Mouse (Mus musculus) midbrain, embryonic 13.5 days (tissue): ENCODE data around the gene Rbfox2. TPM values are rescaled to one million over a fixed set of nuclear protein-coding genes. Genes with fewer than 3 reads are reported as not detected.

Experiments
- ATAC-seq: fragments of 200-750 bp; cut with Nextera tagmentation; 2 replicates; pipeline ENCODE4 v1.8.0; 2017; ENCODE audit warnings: mild to moderate bottlenecking, moderate TSS enrichment, moderate library complexity
- H3K27ac ChIP-seq: fragments of 300-500 bp; sonication (generic); 2 replicates; pipeline ENCODE4 v1.5.1; 2015; ENCODE audit warnings: inconsistent platforms, mild to moderate bottlenecking, moderate library complexity
- H3K27me3 ChIP-seq: fragments of 300-500 bp; sonication (generic); 2 replicates; pipeline ENCODE4 v1.6.1; 2015; ENCODE audit warnings: mild to moderate bottlenecking, inconsistent platforms
- H3K36me3 ChIP-seq: fragments of 300-500 bp; sonication (generic); 2 replicates; pipeline ENCODE4 v1.6.1; 2015; ENCODE audit warnings: mild to moderate bottlenecking, inconsistent platforms
- H3K4me1 ChIP-seq: fragments of 300-500 bp; sonication (generic); replicated peaks from 2 replicates; pipeline ENCODE4 v1.6.1; 2015; ENCODE audit warnings: inconsistent platforms
- H3K4me2 ChIP-seq: fragments of 300-500 bp; sonication (generic); replicated peaks from 2 replicates; pipeline ENCODE4 v1.6.1; 2015; ENCODE audit warnings: moderate library complexity, mild to moderate bottlenecking, inconsistent platforms
- H3K4me3 ChIP-seq: fragments of 300-500 bp; sonication (generic); replicated peaks from 2 replicates; pipeline ENCODE4 v1.5.1; 2015; ENCODE audit warnings: mild to moderate bottlenecking, inconsistent platforms
- H3K9ac ChIP-seq: fragments of 300-500 bp; sonication (generic); replicated peaks from 2 replicates; pipeline ENCODE4 v1.6.1; 2015; ENCODE audit warnings: mild to moderate bottlenecking, inconsistent platforms
- H3K9me3 ChIP-seq: fragments of 300-500 bp; sonication (generic); 2 replicates; pipeline ENCODE4 v1.6.1; 2016; ENCODE audit warnings: mild to moderate bottlenecking, inconsistent platforms
- WGBS: fragments of 180-500 bp; shearing (Covaris S2); methylation state at CpG from one replicate; pipeline ENCODE4 v1.1.7; 2015; 5-methylcytosine and 5-hydroxymethylcytosine counted together
- polyA plus RNA-seq: library from polyadenylated mRNA; unstranded; fragments of >200 nt; fragmentation: Nextera tagmentation; extraction: Ambion mirVana; gene quantifications from 2 replicates; pipeline ENCODE4 v1.2.1, GENCODE M21; 2015

Gene Rbfox2
- polyA plus RNA-seq, 1 experiment from 2014 or later = 154 TPM

GRCm38 (mm10) chr15:77202223-77202622 lies 104.6 kb downstream of the Rbfox2 start:
- Histone ChIP-seq H3K4me3 (no peak overlapping the region), H3K4me2 (no peak overlapping the region), H3K36me3 (no peaks in the 10 kb centered on the region), H3K27me3 (no peaks in the 10 kb centered on the region), H3K27ac (no peak overlapping the region), H3K9me3 (no peaks in the 10 kb centered on the region), H3K4me1 (peaks cover 34% of the 10 kb centered on the region), H3K9ac (no peak overlapping the region)
- WGBS = 29% methylated on average over 2 of the region's 2 CpGs
- ATAC-seq = no peak

DNA sequence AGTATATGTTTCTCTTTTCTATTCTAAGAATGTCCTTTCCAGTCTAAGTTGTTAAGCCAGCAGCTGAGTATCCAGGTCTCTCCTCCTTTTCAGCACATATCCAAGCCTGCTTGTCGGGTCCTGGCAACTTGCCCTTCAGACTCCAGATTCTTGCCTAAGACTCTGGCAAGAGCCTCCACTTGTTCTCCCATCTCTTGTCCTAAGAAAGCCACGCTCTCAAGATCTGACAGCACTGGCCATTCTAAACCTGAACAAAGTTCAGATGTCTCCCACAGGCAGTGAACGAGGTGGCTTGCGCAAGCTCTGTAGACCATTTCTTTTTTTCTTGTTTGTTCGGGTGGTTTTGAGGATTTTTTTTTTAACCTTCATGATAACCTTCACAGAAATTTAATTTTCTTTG lies 110.0 kb downstream of the Rbfox2 start:
- no peaks in the 10 kb centered on the region for H3K36me3 ChIP-seq
- H3K9ac ChIP-seq = no peak overlapping the region
- peaks cover 8% of the 10 kb centered on the region; the same call in 1 of the 2 replicates for H3K4me1 ChIP-seq
- no peak overlapping the region for H3K27ac ChIP-seq
- ATAC-seq = no peak
- H3K9me3 ChIP-seq = no peaks in the 10 kb centered on the region
- no peaks in the 10 kb centered on the region for H3K27me3 ChIP-seq
- H3K4me3 ChIP-seq = no peak overlapping the region
- 92% methylated on average over 5 of the region's 5 CpGs for WGBS
- no peak overlapping the region for H3K4me2 ChIP-seq

GRCm38 (mm10) chr15:77196001-77196400 lies 110.8 kb downstream of the Rbfox2 start:
- Histone ChIP-seq H3K4me3 (no peak overlapping the region), H3K9me3 (no peaks in the 10 kb centered on the region), H3K4me2 (no peak overlapping the region), H3K27me3 (no peaks in the 10 kb centered on the region), H3K4me1 (0 out of 2 replicates have a peak, but pooled peaks cover 4% of the 10 kb centered on the region), H3K36me3 (no peaks in the 10 kb centered on the region), H3K9ac (no peak overlapping the region), H3K27ac (no peak overlapping the region)
- WGBS = 99% methylated on average over 2 of the region's 2 CpGs
- no peak for ATAC-seq

DNA sequence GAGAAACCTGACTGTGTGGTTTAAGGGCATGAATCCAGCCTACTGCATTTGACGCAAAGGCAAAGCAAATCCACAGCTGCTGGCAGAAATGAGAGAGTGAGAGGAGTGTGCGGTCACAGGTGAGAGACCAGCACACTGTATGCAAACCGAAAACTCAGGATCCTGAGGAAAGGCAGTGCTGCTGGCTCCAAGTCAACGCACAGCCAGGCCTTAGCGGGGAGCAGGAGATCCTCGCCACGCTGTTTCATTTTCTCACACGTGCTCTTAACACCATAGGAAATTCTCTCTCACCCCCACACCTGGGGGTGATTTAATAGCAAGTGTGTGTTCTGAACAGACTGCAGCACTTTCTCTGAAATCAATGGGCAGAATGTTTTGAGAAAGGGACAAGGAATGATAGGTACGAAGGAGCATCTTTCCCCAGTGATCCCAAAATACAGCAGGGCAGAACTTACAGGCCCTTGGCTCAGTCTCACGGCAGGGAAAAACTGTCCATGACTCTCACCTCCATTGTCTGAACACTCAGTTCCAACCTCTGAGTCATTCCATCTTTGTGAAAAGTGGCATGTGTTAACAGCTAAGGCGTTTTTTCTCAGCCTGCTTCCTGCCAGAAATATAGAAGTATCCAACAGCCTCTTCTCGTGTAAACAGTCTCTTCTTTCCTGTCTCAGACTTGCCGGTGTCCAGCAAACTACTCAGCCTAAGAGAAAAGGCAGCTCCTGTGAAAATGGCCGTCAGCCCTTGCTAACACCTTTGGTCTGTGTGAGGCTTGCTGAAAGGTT lies 114.5 kb downstream of the Rbfox2 start:
- H3K27ac ChIP-seq = no peak overlapping the region
- ATAC-seq = no peak

GRCm38 (mm10) chr15:77186096-77186495 lies 120.7 kb downstream of the Rbfox2 start:
- ATAC-seq = no peak
- 100% methylated on average over 1 of the region's 1 CpGs for WGBS
- Histone ChIP-seq H3K9ac (no peak overlapping the region), H3K27ac (no peak overlapping the region), H3K27me3 (no peaks in the 10 kb centered on the region), H3K4me2 (no peak overlapping the region), H3K9me3 (0 out of 2 replicates have a peak, but pooled peaks cover 2% of the 10 kb centered on the region), H3K4me1 (peaks cover 13% of the 10 kb centered on the region), H3K36me3 (no peaks in the 10 kb centered on the region), H3K4me3 (no peak overlapping the region)

More for the DNA sequence above, 114.5 kb downstream of the Rbfox2 start:
- H3K4me1 ChIP-seq = peaks cover 11% of the 10 kb centered on the region; the same call in 1 of the 2 replicates
- H3K4me2 ChIP-seq = no peak overlapping the region
- H3K9ac ChIP-seq = no peak overlapping the region
- no peak overlapping the region for H3K4me3 ChIP-seq
- H3K27me3 ChIP-seq = no peaks in the 10 kb centered on the region
- 83% methylated on average over 14 of the region's 14 CpGs for WGBS
- no peaks in the 10 kb centered on the region for H3K36me3 ChIP-seq
- H3K9me3 ChIP-seq = no peaks in the 10 kb centered on the region

DNA sequence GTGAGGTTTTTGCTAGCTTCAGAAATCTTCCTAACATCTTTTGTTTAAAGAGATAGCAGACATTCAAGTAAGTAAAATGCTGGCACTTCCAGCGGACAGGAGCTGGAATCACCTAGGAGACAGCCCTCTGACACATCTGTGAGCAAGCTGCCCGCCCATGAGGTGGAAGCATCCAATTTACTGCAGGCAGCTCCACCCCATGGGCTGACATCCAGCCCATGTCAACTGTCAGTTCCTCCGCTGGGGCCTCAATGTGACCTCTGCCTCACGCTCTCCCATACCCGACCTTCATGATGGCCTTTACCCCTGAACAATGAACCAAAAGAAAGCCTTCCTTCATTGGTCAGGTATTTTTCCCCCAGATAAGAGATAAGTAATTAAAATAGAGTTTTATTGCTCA lies 121.2 kb downstream of the Rbfox2 start:
- ATAC-seq = no peak
- 59% methylated on average over 5 of the region's 5 CpGs for WGBS
- Histone ChIP-seq H3K27ac (no peak overlapping the region), H3K4me2 (no peak overlapping the region), H3K27me3 (no peaks in the 10 kb centered on the region), H3K36me3 (no peaks in the 10 kb centered on the region), H3K4me3 (no peak overlapping the region), H3K9me3 (0 out of 2 replicates have a peak, but pooled peaks cover 2% of the 10 kb centered on the region), H3K9ac (no peak overlapping the region), H3K4me1 (peaks cover 13% of the 10 kb centered on the region)

- Histone ChIP-seq H3K36me3 (no peaks in the 10 kb centered on the region), H3K9ac (no peak overlapping the region), H3K27ac (no peak overlapping the region), H3K27me3 (no peaks in the 10 kb centered on the region), H3K4me2 (no peak overlapping the region), H3K9me3 (0 out of 2 replicates have a peak, but pooled peaks cover 2% of the 10 kb centered on the region), H3K4me3 (no peak overlapping the region), H3K4me1 (peaks cover 7% of the 10 kb centered on the region)
- ATAC-seq = no peak
- 84% methylated on average over 5 of the region's 5 CpGs for WGBS
These were observed 124.0 kb downstream of the Rbfox2 start for GRCm38 (mm10) chr15:77182800-77183199.

GRCm38 (mm10) chr15:77174018-77174417 lies 132.8 kb downstream of the Rbfox2 start:
- Histone ChIP-seq H3K4me2 (no peak overlapping the region), H3K9me3 (no peaks in the 10 kb centered on the region)

GRCm38 (mm10) chr15:77172414-77172813 lies 134.4 kb downstream of the Rbfox2 start:
- Histone ChIP-seq H3K4me2 (no peak overlapping the region), H3K9ac (no peak overlapping the region), H3K4me1 (peaks cover 27% of the 10 kb centered on the region), H3K9me3 (no peaks in the 10 kb centered on the region), H3K4me3 (no peak overlapping the region), H3K27ac (peak overlapping the region; percentile 64; the same call in 1 of the 2 replicates), H3K36me3 (no peaks in the 10 kb centered on the region), H3K27me3 (no peaks in the 10 kb centered on the region)
- 41% methylated on average over 3 of the region's 3 CpGs for WGBS
- peak; percentile 90 for ATAC-seq

More at GRCm38 (mm10) chr15:77174018-77174417, 132.8 kb downstream of the Rbfox2 start:
- ATAC-seq = no peak
- peaks cover 27% of the 10 kb centered on the region for H3K4me1 ChIP-seq
- H3K27me3 ChIP-seq = no peaks in the 10 kb centered on the region
- H3K27ac ChIP-seq = no peak overlapping the region
- H3K9ac ChIP-seq = no peak overlapping the region
- 59% methylated on average over 5 of the region's 5 CpGs for WGBS
- H3K4me3 ChIP-seq = no peak overlapping the region
- no peaks in the 10 kb centered on the region for H3K36me3 ChIP-seq

- ATAC-seq = no peak
- H3K9ac ChIP-seq = no peak overlapping the region
- no peak overlapping the region for H3K4me2 ChIP-seq
- peaks cover 26% of the 10 kb centered on the region for H3K4me1 ChIP-seq
- H3K36me3 ChIP-seq = no peaks in the 10 kb centered on the region
- no peaks in the 10 kb centered on the region for H3K9me3 ChIP-seq
- WGBS = 96% methylated on average over 2 of the region's 2 CpGs
- no peaks in the 10 kb centered on the region for H3K27me3 ChIP-seq
- H3K27ac ChIP-seq = no peak overlapping the region
- no peak overlapping the region for H3K4me3 ChIP-seq
These were observed 138.0 kb downstream of the Rbfox2 start for GRCm38 (mm10) chr15:77168781-77169180.

GRCm38 (mm10) chr15:77166225-77166732 lies 140.5 kb downstream of the Rbfox2 start:
- Histone ChIP-seq H3K9ac (no peak overlapping the region), H3K27me3 (no peaks in the 10 kb centered on the region), H3K4me3 (no peak overlapping the region), H3K27ac (no peak overlapping the region), H3K9me3 (no peaks in the 10 kb centered on the region), H3K4me1 (peaks cover 21% of the 10 kb centered on the region), H3K36me3 (no peaks in the 10 kb centered on the region), H3K4me2 (no peak overlapping the region)
- WGBS = 78% methylated on average over 1 of the region's 1 CpGs
- no peak for ATAC-seq

GRCm38 (mm10) chr15:77163336-77163735 lies 143.5 kb downstream of the Rbfox2 start:
- H3K36me3 ChIP-seq = no peaks in the 10 kb centered on the region
- no peak overlapping the region for H3K4me2 ChIP-seq
- WGBS = 18% methylated on average over 6 of the region's 6 CpGs
- no peak overlapping the region for H3K4me3 ChIP-seq
- H3K27ac ChIP-seq = peak overlapping the region; percentile 19; the same call in 1 of the 2 replicates
- 0 out of 2 replicates have a peak overlapping the region, but pooled peaks have one; percentile 14 for H3K9ac ChIP-seq
- no peaks in the 10 kb centered on the region for H3K27me3 ChIP-seq
- no peaks in the 10 kb centered on the region for H3K9me3 ChIP-seq
- 0 out of 2 replicates have a peak, but pooled peaks have one; percentile 9 for ATAC-seq
- peaks cover 21% of the 10 kb centered on the region for H3K4me1 ChIP-seq
